Mouse (Mus musculus) ZHBTc4 (cell line): ENCODE data around the gene Nedd9.
A peak's percentile ranks its signal among the peaks of the same experiment; 100 is the strongest.

Source experiments
- DNase-seq: peaks from one replicate; pipeline ENCODE4 v3.0.0-alpha.2; 2011; ENCODE audit warnings: low read depth, low spot score

The Nedd9 gene

DNA sequence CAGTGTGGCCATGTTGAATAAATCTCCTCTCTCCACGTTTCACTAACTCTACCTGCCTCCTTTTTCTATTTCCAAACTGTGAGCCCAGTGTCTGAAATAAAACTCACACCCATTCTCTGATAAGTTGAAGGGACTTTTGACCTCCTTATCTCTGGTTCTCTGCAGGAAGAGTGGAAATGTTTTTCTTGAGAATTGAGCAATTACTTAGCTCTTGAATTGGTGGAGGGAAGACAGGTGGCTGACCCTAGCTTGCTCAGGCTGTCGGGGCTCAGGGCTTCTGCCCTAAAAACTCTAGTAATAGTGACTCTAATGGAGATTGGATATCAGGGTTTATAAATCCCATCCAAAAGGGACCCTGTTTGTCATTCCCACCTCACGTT is 143.3 kb downstream of the Nedd9 start:
- DNase-seq = no peak

DNA sequence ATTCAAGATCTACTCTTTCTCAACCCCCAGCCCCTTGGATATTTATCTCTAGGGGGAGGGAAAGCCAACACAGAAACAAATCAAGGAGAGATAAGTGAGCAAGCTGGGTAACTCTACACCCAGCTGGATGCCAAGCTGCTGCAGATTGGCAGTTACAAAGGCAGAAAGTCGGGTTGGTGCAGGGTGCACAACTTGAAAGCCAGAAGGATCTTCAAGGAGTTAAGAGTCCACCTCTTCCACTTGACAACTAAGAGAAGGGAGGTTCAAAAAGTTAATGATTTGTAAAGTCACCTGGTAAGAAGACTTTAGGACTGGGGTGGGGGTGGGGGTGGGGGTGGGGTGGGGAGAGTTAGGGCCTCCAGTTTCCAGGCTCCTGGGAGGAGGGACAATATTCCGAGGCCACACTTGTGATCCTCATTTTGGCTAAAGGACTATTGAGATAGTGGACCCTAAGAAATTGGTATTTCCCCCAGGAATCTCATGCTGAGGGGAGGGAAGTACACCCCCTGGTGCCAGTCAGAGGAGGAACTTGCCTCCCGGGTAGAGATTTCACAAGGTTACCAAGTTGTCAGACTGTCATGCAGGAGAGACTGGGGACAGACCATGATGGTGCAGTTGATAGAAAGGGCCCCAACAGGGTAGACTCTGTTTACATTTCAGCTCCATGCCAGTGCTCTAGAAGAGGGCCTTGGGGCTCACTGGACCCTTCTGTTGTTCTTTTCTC is 143.8 kb downstream of the Nedd9 start:
- no peak for DNase-seq

DNA sequence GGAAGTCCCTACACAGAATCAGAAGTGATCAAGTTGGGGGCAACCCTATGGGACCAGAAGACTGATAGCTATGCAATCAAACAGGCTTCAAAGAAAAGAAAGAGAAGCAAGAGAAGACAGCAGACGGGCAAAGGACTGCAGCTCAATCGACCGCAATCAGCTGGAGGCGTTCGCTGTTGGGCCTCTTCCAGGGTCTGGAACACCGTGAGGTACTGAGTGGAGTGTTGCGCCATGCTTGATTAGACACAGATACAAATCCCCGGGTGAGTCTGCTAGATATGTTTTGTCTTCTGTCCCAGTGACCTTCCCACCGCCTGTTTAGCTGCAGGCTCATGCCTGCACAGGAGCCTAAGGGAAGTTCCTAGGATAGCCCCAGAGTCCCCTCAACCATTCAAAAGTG is 145.7 kb downstream of the Nedd9 start:
- no peak for DNase-seq

DNA sequence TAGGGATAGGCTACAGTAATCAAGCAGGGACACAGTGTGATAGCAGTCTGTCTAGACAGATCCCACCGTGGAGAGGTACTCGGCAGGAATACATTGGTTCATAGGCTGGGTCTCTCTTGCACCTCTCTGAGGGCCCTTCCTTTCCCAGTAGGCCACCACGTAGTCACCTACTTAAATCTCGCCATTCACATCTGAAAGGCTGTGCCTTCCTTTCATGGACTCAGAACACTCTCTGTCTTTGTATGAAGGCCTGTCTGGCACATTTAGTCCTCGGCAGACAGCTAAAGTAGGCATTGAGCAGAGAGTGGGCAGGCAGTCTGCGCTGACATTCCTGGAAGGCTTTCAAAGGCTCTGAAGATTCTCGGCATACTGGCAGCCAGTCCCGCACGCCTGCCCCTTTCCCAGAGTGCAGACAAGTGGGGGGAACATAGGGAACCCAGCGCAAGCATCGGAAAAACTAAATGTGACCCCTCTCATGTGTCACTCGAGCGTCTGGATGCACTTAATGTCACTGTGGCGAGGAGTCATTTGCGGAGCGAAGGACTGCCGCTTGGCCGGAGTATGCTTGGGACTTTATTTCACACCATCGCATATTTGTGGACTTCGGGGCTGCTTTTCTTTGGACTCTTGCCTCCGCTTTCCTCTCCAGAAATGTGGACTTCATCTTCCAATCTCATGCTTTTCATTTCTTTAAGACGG is 147.4 kb downstream of the Nedd9 start:
- DNase-seq = peak; percentile 13

DNA sequence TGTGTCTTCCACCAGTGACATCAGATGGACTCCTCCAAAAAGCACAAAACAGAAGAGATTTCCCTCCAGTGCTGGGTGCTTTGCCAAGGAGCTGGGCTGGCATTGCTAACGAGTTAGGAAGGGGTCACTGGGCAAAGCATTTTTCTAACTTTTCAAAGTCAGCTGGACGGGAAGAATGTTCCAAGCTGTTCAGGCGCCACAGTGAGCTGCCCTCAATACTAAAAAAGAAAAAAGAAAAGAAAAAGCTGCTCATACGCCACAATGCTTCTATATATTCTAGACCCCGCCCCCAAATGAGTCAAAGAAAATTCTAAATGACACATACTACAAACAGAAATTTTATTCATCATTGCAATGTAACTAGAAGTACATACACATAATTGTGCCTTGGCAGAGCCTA is 148.0 kb downstream of the Nedd9 start:
- no peak for DNase-seq

DNA sequence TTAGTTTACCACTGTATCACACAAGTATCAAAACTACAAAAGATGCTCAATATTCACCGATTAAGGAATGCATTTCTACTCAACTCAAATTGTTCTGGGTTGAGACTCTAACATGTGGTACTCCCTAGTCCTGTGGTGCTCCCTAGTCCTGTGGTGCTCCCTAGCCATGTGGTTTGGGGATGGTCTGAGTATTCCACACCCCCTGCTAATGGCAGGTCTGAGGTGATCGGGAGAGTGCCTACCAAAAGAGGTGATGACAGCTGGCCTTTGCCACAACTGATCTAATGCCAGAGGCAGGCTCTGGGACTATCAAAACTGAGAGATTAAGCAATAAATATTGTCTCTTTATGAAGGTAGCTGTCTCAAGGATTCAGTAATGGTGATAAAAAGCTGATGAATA is 149.8 kb downstream of the Nedd9 start:
- no peak for DNase-seq

DNA sequence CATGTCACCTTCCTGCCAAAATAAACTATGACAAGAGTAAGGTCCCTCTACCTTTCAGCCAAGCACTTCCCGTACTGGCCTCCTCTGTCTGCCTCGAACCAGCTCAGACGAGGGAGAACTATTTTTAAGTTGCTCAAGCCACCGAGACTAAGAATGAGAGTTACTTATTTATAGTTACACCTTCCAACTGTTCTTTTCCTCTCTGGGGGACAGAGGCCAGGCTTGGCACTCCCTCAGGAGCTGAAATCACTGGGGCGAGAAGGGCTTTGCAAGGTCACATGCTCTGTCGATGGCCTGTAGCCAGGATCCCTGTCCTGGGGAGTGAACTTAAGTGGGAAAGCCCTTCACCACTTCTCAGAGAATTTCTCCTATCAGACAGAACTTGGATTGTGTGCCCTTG is 150.9 kb downstream of the Nedd9 start:
- no peak for DNase-seq

DNA sequence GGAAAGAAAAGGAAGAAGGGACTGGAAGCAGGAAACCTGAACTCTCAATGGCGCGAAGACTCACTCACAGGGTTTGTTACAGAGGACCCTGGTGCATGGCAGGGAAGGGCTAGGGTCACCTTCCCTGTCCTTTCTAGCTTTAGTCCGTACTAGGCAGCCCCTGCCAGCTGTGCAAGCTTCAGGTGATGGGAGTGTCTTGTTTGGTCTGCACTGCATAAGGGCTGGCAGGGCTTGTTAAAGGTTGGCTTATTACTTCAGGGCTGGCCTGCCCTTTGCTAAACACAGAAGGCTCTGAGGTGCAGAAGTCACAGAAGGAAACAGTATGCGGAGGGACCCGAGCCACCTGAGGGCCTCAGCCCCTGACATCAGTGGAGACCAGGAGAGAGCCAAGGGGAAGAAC is 151.4 kb downstream of the Nedd9 start:
- no peak for DNase-seq

DNA sequence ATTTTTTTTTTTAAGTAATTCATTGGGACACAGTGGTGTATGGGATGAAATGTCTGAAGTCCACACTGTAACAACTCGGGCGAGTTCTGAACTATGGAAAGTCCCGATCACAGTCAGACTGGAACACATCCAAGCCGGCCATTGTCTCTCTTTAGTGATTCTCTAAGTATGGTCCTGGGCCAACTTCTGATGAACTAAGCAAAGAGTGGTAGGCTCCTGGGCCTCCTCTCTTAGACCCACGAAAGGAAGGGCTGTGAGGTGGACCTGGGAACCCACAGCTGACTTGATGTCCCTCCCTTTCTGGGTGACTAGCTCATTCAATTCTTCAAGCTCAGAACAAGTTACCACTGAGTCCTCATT is 152.5 kb downstream of the Nedd9 start:
- DNase-seq = no peak

DNA sequence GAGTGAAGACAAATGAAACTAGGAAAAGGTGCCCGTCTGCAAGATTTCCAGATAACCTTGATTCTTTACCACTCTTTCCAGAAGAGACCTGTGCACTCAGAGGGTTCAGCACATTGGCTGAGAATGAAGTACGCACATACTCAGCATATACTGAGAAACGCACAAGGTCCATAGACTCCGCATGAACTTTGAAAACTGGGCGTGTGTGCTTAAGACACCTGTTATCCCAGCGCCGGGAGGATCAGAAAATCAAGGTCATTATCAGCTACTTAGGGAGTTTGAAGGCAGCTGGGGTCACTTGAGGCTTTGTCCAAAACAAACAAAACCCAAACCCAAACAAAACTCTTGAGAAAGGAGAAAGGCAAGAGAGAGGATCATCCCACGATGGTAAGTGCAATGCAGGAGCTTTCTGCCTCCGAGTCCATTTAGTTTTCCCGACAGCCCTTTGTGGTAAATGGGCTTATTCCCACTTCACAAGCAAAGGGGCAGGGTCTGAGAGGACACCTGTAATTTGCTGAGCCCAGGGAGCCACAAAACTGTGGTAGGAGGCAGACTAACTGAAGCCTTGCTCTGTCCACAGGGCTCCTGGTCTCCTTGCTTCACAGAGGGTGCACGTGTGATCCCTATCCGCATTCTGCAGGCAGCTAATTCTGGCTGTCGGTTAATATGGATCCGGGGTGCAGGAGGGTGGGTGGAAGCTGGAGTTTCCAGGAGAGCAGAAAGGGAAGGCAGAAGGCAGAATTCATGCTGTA is 153.1 kb downstream of the Nedd9 start:
- peak; percentile 15 for DNase-seq

DNA sequence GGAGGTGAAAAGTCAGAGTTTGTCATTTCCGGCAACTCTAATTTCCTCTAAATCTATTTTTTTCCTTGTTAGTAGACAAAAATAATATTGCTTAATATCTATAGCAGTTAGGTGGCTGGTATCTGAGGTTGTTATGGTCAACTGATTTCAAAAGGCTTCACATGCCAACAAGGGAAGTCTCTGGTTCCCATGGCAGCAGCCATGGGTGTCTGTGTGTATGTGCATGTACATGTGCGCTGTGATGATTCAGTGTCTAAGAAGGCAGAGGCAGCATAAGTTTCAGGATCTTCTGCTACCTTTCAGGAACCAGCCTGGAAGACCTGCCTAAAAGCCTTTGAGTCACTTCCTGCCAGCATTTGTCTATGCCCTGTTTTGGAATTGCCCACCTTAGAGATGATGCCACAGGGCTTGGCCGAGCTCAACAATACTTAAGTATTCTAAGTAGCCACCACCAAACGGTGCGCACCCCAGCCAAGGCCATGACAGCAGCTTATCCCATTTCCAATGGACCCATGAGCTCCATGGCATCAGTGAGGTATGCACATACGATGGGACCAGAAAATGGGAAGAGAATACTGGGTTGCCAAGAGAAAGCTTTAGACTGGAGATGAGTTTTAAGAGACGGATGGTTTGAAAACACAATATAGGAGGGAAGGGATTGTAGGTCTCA is 155.4 kb downstream of the Nedd9 start:
- no peak for DNase-seq

DNA sequence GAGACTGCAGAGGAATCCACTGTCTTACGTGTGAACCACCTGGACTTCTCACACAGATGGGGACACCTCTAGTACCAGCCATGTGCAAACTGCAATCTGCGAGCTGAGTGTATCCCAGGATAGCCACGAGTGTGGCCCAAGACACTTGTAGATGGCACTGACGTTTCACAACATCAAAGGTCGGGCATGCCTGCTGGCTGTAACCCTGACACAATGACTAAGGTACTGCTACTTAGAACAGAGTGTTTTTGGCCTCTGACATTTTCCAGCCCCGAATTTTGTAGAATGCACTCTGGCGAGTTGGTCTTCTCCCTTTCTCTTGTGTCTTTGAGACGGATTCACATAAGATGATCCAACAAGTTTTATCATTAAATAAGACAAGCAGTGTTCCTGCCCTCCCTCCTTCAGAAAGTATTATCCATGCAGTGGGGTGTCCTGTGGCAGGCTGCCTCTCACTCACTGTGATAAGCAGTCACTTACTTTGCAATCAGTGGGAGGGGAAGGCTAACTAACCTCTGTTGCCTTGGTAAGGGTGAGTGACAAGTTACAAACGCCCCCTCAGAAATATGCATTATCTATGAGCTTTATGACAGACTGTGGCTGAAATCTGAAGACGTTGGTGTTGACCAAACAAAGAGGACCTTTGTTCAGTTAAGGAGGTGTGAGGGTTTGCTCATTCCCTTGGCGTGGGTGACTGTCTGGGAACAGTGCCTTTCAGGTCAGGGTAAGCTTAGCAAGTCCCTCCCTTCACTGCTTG is 156.4 kb downstream of the Nedd9 start:
- no peak for DNase-seq

DNA sequence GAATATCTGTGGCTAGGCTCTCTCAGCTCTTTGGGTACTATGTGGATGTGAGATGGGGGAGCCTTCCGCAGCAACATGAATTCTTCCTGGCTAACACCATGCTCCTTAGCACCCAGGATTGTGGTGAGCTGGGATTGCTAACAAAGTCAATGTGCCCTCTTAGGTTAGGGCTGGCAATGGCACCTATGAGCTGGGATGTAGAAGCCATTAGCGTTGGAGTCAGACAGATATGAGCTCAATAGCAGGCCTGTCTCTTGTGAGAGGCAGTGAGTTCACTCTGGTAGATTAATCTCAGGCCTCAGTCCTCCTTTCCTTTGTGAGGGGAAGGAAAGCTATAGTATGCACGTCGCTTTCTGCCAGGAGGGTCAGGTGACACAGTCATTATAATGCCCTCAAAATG is 157.1 kb downstream of the Nedd9 start:
- DNase-seq = no peak

DNA sequence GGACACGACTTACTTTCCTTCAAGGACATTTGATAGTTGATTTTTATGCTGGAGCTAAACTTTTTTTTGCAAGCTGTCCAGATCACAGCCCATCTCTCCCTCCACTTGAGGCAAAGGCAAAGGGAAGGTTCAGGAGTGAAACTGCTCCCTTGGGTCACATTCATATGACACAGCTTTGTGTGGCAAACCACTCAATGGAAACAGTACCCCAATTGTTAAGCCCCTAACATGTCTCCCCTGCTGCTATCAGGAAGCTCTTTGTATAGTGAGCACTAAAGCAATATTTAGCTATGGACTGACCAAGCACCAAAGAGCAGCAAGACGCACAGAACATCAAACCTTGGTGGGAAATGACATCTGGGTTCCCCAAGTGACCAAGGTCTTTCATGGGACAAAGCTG is 158.7 kb downstream of the Nedd9 start:
- no peak for DNase-seq

DNA sequence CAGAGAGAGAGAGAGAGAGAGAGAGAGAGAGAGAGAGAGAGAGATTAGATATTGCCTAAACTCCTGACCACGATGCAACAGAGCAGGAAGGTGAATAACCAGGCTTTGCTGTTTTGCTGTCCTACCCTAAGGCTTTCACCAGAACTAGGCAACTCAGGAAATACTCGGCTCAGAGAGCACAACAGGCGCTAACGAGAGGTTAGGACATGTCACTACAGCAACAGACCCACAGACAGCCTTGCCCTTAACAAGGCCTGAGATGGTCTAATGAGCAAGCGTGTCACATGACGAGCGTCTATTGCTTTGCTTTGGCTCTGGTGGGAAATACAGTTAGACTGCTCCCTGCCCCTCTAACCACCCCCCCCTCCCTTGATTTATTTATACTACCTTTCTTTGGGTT is 159.6 kb downstream of the Nedd9 start:
- DNase-seq = no peak

DNA sequence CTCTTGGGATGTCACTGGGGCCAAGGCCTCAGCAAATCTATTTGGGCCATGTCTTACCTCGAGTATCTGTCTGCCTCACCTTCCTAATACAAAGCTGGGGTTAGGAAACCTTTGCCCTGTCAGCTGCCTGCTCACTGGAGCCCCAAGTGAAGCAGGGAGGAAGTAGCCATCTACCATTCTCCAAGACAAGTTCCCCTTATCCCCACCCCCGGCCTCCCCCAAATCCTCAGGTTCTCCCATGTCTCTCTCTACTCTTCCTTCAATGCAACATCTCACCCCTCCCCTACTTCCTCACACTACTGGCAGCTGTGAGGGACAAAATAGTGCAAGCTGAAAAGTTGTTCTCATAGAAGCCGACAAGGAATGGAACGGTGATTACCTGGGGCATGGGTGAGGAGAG is 161.0 kb downstream of the Nedd9 start:
- DNase-seq = no peak

DNA sequence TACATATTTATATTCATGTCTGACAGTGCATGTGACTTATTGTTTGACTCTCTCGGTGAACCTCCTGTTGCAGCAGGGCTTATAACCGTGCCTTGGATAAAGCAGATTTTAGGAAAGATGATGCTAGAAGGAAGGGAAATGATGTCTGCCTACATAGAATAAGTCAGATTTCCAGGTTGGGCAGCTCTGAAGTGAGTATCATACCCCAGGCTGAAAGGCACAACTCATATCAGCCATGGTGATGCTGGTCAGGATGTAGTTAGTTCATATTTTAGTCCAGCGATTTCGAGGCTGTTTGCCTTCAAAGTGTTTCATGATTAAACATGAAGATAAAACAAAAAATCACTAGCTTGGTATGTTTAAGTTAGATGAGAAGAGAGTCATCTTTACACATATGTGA is 161.8 kb downstream of the Nedd9 start:
- DNase-seq = no peak

DNA sequence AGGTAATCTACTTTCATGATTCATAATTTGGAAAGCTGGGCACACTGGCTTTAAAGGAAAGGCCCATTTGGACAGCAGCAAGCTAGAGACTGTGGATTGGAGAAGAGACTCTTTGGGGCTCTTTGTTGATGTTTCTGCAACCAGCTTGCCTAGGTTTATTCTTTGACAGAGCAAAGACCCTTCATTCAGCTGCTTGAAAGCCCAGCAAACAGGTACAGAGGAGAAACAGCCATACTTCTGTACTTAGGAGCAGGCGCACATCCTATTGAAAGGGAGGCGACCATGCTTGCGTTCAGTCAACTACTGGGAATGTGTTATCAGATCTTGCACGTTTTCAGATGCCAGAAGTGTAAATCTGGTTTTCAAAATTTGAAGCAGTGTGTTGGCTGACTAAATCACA is 162.5 kb downstream of the Nedd9 start:
- no peak for DNase-seq

DNA sequence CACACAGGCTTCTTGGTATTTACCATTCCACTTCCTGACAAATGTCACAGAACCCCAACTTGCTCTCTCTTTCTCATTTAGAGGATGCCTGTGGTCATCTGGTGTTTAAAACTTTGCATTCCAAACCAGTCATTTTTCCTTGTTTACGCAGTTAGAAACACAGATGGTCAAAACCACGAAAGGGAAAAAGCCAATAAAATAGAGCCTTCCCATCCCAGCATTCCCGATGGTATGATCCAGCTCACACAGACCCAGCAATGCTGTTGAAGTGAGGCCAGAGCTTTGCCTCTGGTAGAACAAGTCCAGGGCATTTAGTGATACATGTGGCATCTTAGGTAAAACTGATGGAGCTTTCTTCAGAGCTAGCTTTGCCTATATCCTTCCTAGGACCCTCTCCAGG is 165.7 kb downstream of the Nedd9 start:
- no peak for DNase-seq

DNA sequence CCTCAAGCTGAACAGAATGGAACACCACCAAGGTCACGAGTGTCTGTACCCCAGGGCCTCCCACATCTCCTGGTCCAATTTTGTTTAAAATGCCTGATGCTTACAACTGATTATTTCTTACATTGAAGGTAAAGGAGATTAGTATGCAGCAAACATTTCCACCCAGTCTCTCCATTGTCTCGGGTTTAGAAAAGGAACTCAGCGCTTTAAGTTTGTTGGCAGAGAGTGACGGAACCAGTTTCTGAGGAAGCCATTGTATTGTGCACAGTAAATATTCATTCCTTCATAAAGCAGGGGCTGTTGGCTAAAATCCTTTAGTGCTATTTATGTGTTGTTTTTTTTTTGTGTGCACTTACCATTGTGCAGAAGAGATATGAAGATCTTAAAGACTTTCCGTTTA is 166.4 kb downstream of the Nedd9 start:
- DNase-seq = no peak

DNA sequence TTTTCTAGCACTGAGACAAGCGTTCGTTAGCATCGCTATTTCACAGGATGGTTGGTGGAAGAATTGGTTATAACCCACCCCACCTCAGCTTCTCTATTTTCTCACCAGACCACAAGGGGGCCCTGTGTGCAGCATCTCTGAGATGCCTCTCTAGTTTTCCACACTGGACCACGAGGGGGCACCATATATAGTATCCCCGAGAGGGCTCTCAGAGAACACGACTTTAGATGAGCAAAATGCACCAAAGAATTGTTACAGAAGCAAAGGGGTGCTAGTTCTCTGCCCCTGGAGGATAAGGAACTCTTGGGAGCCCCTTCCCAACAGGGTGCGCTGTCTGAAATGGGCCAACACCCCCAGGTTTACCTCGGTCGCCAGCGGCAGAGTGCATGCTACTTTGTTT is 184.4 kb downstream of the Nedd9 start:
- peak; percentile 88 for DNase-seq

DNA sequence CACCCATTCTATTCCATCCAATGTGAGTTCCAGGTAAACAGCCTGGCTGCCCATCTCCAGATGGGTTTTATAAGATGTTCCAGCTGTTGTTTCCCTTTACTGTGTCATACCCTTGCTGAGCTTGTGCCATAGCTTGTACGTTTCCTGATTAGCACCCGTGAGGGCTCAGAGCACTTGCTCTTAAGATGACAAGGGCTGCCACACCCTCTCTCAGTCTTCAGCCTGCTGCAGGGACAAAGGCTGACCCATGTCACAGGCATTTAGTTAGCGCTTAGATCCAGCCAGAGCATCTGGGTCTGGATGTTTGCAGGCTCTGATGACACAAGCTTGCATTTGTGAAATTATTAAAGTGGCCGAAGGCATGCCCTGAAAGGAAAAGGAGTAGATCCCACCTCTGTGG is 187.1 kb downstream of the Nedd9 start:
- DNase-seq = no peak
